Mouse (Mus musculus) myocyte (in vitro differentiated cells): Measurements from ENCODE around the gene Zfp821.

ENCODE experiments used
- E2F4 ChIP-seq: IDR thresholded peaks from one replicate; pipeline ENCODE4 v1.6.1; 2011; ENCODE audit warnings: mild to moderate bottlenecking, control low read depth, moderate library complexity; ENCODE audit not compliant: insufficient read depth
- MAX ChIP-seq: IDR thresholded peaks from one replicate; pipeline ENCODE4 v1.6.1; 2011; ENCODE audit warnings: low read depth, mild to moderate bottlenecking, control low read depth
- MYOD1 ChIP-seq, 3 experiments: IDR thresholded peaks; one replicate each; pipeline ENCODE4 v1.6.1; 2011; ENCODE audit warnings: control low read depth in 2 of 3, low read depth in 2 of 3, mild to moderate bottlenecking in 2 of 3, moderate library complexity in 1 of 3; ENCODE audit not compliant: insufficient read length in 2 of 3, control insufficient read depth in 1 of 3
- MYOG ChIP-seq, 3 experiments: IDR thresholded peaks; one replicate each; pipeline ENCODE4 v1.6.1; 2011; ENCODE audit warnings: control low read depth in 2 of 3, low read depth in 2 of 3, mild to moderate bottlenecking in 2 of 3; ENCODE audit not compliant: insufficient read length in 2 of 3, control insufficient read depth in 1 of 3, insufficient read depth in 1 of 3
- POLR2A ChIP-seq: IDR thresholded peaks from one replicate; pipeline ENCODE4 v1.6.1; 2011; ENCODE audit warnings: low read depth, mild to moderate bottlenecking, control low read depth, moderate library complexity; ENCODE audit not compliant: insufficient read length
- POLR2AphosphoS2 ChIP-seq: IDR thresholded peaks from one replicate; pipeline ENCODE4 v1.6.1; 2011; ENCODE audit warnings: low read depth, control low read depth; ENCODE audit not compliant: insufficient read length
- TCF12 ChIP-seq: IDR thresholded peaks from one replicate; pipeline ENCODE4 v1.6.1; 2011; ENCODE audit warnings: mild to moderate bottlenecking, control low read depth; ENCODE audit not compliant: poor library complexity, insufficient read depth, severe bottlenecking

- no peak for TF ChIP-seq POLR2A
- TF ChIP-seq E2F4: no peak
- no peak for TF ChIP-seq MYOD1 (IDR thresholded peaks at IDR 0.05; ENCODE audit: control insufficient read depth in 1 of 3, insufficient read length in 2 of 3, low read depth in 2 of 3)
- TF ChIP-seq POLR2AphosphoS2: no peak
- TF ChIP-seq MAX: no peak
- TF ChIP-seq TCF12: no peak
- TF ChIP-seq MYOG (IDR thresholded peaks at IDR 0.05; ENCODE audit: control insufficient read depth in 1 of 3, insufficient read depth in 1 of 3, insufficient read length in 2 of 3, low read depth in 2 of 3): no peak
Observed at GRCm38 (mm10) chr8:109750699-109751098, 45.4 kb downstream of the Zfp821 start.
